Mouse (Mus musculus) MEL (cell line): ENCODE data around the gene Gm15319.
"Not testable (repeated sequence)": the region's sequence is repeated elsewhere in the genome, so short reads cannot be mapped to it uniquely, and the experiment has no call there.

ENCODE experiments used
- CHD2 ChIP-seq: IDR thresholded peaks from 2 replicates; pipeline ENCODE4 v1.6.1; 2011; ENCODE audit warnings: low read length, improper control_type of control experiment
- CTCF ChIP-seq, 3 experiments: IDR thresholded peaks in 2 of 3; conservative IDR thresholded peaks in 1 of 3; 2 replicates each; pipeline ENCODE4 v1.5.1; 2011 to 2012; ENCODE audit warnings: low read length in 3 of 3, low read depth in 2 of 3, mild to moderate bottlenecking in 2 of 3, improper control_type of control experiment in 1 of 3, inconsistent platforms in 1 of 3, mixed read lengths in 1 of 3, moderate library complexity in 1 of 3; ENCODE audit not compliant: control insufficient read depth in 1 of 3, insufficient read depth in 1 of 3, poor library complexity in 1 of 3, severe bottlenecking in 1 of 3
- ELF1 ChIP-seq: IDR thresholded peaks from 2 replicates; pipeline ENCODE4 v1.6.1; 2014; ENCODE audit warnings: low read depth, mild to moderate bottlenecking, inconsistent platforms, low read length, improper control_type of control experiment, moderate library complexity
- EP300 ChIP-seq, 2 experiments: IDR thresholded peaks; 2 replicates each; pipeline ENCODE4 v1.6.1; 2011; ENCODE audit warnings: improper control_type of control experiment in 2 of 2, low read length in 2 of 2, low read depth in 1 of 2, mild to moderate bottlenecking in 1 of 2
- MAX ChIP-seq: IDR thresholded peaks from 2 replicates; pipeline ENCODE4 v1.6.1; 2011; ENCODE audit warnings: low read length, improper control_type of control experiment
- MXI1 ChIP-seq: IDR thresholded peaks from 2 replicates; pipeline ENCODE4 v1.6.1; 2011; ENCODE audit warnings: mild to moderate bottlenecking, low read depth, low read length, improper control_type of control experiment
- MYC ChIP-seq: IDR thresholded peaks from 2 replicates; pipeline ENCODE4 v1.6.1; 2011; ENCODE audit warnings: low read depth, mild to moderate bottlenecking, low read length, improper control_type of control experiment, moderate library complexity
- POLR2A ChIP-seq, 2 experiments: IDR thresholded peaks; 2 replicates each; pipeline ENCODE4 v1.6.1; 2011 to 2012; ENCODE audit warnings: low read length in 2 of 2, mild to moderate bottlenecking in 2 of 2, control low read depth in 1 of 2, improper control_type of control experiment in 1 of 2, low read depth in 1 of 2, moderate library complexity in 1 of 2; ENCODE audit not compliant: control insufficient read depth in 1 of 2, insufficient read depth in 1 of 2, poor library complexity in 1 of 2
- RAD21 ChIP-seq: IDR thresholded peaks from 2 replicates; pipeline ENCODE4 v1.6.1; 2011; ENCODE audit warnings: mild to moderate bottlenecking, low read depth, low read length, improper control_type of control experiment
- SIN3A ChIP-seq: IDR thresholded peaks from 2 replicates; pipeline ENCODE4 v1.6.1; 2012; ENCODE audit warnings: low read length, improper control_type of control experiment, inconsistent platforms
- ZMIZ1 ChIP-seq: IDR thresholded peaks from 2 replicates; pipeline ENCODE4 v1.6.1; 2012; ENCODE audit warnings: low read depth, mild to moderate bottlenecking, inconsistent platforms, low read length, improper control_type of control experiment, moderate library complexity
- ZNF384 ChIP-seq: IDR thresholded peaks from 2 replicates; pipeline ENCODE4 v1.6.1; 2012; ENCODE audit warnings: low read depth, mild to moderate bottlenecking, inconsistent platforms, low read length, improper control_type of control experiment

- not testable (repeated sequence) for TF ChIP-seq POLR2A (IDR thresholded peaks at IDR 0.05; ENCODE audit: control insufficient read depth in 1 of 2, insufficient read depth in 1 of 2, low read depth in 1 of 2, low read length in 2 of 2, poor library complexity in 1 of 2); ELF1; RAD21; EP300 (IDR thresholded peaks at IDR 0.05; ENCODE audit: low read depth in 1 of 2, low read length in 2 of 2); ZMIZ1; CTCF (IDR thresholded peaks at IDR 0.05 in 2 of 3, conservative IDR thresholded peaks at IDR 0.05 in 1 of 3; ENCODE audit: control insufficient read depth in 1 of 3, insufficient read depth in 1 of 3, low read depth in 2 of 3, low read length in 3 of 3, poor library complexity in 1 of 3, severe bottlenecking in 1 of 3); MXI1; MAX; MYC; SIN3A; ZNF384; CHD2
Observed at GRCm38 (mm10) chr8:20388706-20389362, 25.8 kb upstream of the Gm15319 start.
